Mouse (Mus musculus) thymus, adult 2 months (tissue): ENCODE measurements around the gene Arhgap24. TPM values are rescaled to one million over a fixed set of nuclear protein-coding genes. Genes with fewer than 3 reads are reported as not detected.

Source experiments
- DNase-seq: peaks from one replicate; pipeline ENCODE4 v3.0.0; 2021
- H3K27ac ChIP-seq: fragments of 200-500 bp; 2 replicates; pipeline ENCODE4 v1.5.1; 2012; ENCODE audit warnings: low read length, control low read depth; ENCODE audit not compliant: control insufficient read depth, insufficient read depth
- H3K27me3 ChIP-seq: fragments of 200-500 bp; 2 replicates; pipeline ENCODE4 v1.6.1; 2012; ENCODE audit warnings: mild to moderate bottlenecking, low read length, moderate library complexity, mixed read lengths; ENCODE audit not compliant: control insufficient read depth, insufficient read depth
- H3K36me3 ChIP-seq: fragments of 200-500 bp; 2 replicates; pipeline ENCODE4 v1.6.1; 2012; ENCODE audit warnings: mild to moderate bottlenecking, low read length, moderate library complexity; ENCODE audit not compliant: control insufficient read depth, insufficient read depth
- H3K4me1 ChIP-seq: fragments of 200-500 bp; replicated peaks from 2 replicates; pipeline ENCODE4 v1.6.1; 2012; ENCODE audit warnings: low read length; ENCODE audit not compliant: control insufficient read depth, insufficient read depth
- H3K4me3 ChIP-seq: fragments of 200-500 bp; 2 replicates; pipeline ENCODE4 v1.5.1; 2012; ENCODE audit warnings: mild to moderate bottlenecking, low read length, control low read depth, moderate library complexity; ENCODE audit not compliant: control insufficient read depth, insufficient read depth
- CTCF ChIP-seq: fragments of 200-500 bp; IDR thresholded peaks from 2 replicates; pipeline ENCODE4 v1.5.1; 2012; ENCODE audit warnings: mild to moderate bottlenecking, control low read depth, low read length, moderate library complexity, borderline replicate concordance; ENCODE audit not compliant: control insufficient read depth, poor library complexity, insufficient read depth; ENCODE audit errors: extremely low read depth
- POLR2A ChIP-seq: fragments of 200-500 bp; IDR thresholded peaks from 2 replicates; pipeline ENCODE4 v1.6.1; 2012; ENCODE audit warnings: mild to moderate bottlenecking, low read length, control low read depth, moderate library complexity; ENCODE audit not compliant: control insufficient read depth, poor library complexity, insufficient read depth; ENCODE audit errors: extremely low read depth
- WGBS: fragments of 180-500 bp; shearing (Covaris S2); methylation state at CpG from one replicate; pipeline ENCODE4 v1.1.7; 2018; 5-methylcytosine and 5-hydroxymethylcytosine counted together
- polyA plus RNA-seq: library from polyadenylated mRNA; depleted of rRNA; stranded (reverse); fragments of >200 nt; gene quantifications from 2 replicates; pipeline ENCODE4 v1.2.3, GENCODE M21; 2012

The Arhgap24 gene
- polyA plus RNA-seq, 1 experiment: 4.5 TPM

GRCm38 (mm10) chr5:102452079-102452797, 29.0 kb upstream of the Arhgap24 start:
- WGBS: 86% methylated on average over 7 of the region's 7 CpGs
- H3K27me3 ChIP-seq: no peaks in the 10 kb centered on the region
- no peak for TF ChIP-seq CTCF
- TF ChIP-seq POLR2A: no peak

DNA sequence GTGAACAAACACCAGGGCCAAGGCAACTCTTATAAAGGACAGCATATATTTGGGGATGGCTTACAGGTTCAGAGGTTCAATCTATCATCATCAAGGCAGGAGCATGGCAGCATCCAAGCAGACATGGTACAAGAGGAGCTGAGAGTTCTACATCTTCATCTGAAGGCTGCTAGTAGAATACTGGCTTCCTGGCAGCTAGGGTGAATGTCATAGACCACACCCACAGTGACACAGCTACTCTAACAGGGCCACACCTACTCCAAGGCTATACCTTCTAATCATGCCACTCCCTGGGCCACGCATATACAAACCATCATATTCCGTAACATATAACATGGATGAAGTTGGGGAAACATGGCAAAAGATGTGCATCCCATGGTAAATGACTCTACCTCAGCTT, 27.9 kb upstream of the Arhgap24 start:
- WGBS: 90% methylated on average over 2 of the region's 2 CpGs
- no peak for DNase-seq
- TF ChIP-seq CTCF (no peak), POLR2A (no peak)
- no peak overlapping the region for H3K4me3 ChIP-seq
- no peaks in the 10 kb centered on the region for H3K27me3 ChIP-seq
- no peaks in the 10 kb centered on the region for H3K4me1 ChIP-seq
- no peak overlapping the region for H3K27ac ChIP-seq
- no peaks in the 10 kb centered on the region for H3K36me3 ChIP-seq

More at GRCm38 (mm10) chr5:102452079-102452797, 29.0 kb upstream of the Arhgap24 start:
- no peak for DNase-seq
- no peak overlapping the region for H3K4me3 ChIP-seq
- no peaks in the 10 kb centered on the region for H3K4me1 ChIP-seq
- H3K36me3 ChIP-seq: no peaks in the 10 kb centered on the region
- no peak overlapping the region for H3K27ac ChIP-seq

GRCm38 (mm10) chr5:102455247-102455646, 25.9 kb upstream of the Arhgap24 start:
- Histone ChIP-seq H3K27me3 (no peaks in the 10 kb centered on the region), H3K4me3 (no peak overlapping the region), H3K27ac (no peak overlapping the region), H3K36me3 (no peaks in the 10 kb centered on the region), H3K4me1 (no peaks in the 10 kb centered on the region)
- no peak for DNase-seq
- TF ChIP-seq CTCF (no peak), POLR2A (no peak)
- 86% methylated on average over 2 of the region's 2 CpGs for WGBS

- H3K4me1 ChIP-seq: no peaks in the 10 kb centered on the region
- H3K27ac ChIP-seq: no peak overlapping the region
- H3K36me3 ChIP-seq: no peaks in the 10 kb centered on the region
- 88% methylated on average over 12 of the region's 12 CpGs for WGBS
- no peak overlapping the region for H3K4me3 ChIP-seq
- H3K27me3 ChIP-seq: no peaks in the 10 kb centered on the region
- no peak for DNase-seq
- TF ChIP-seq CTCF: no peak
- TF ChIP-seq POLR2A: no peak
Observed at GRCm38 (mm10) chr5:102460452-102461197, 20.6 kb upstream of the Arhgap24 start.

DNA sequence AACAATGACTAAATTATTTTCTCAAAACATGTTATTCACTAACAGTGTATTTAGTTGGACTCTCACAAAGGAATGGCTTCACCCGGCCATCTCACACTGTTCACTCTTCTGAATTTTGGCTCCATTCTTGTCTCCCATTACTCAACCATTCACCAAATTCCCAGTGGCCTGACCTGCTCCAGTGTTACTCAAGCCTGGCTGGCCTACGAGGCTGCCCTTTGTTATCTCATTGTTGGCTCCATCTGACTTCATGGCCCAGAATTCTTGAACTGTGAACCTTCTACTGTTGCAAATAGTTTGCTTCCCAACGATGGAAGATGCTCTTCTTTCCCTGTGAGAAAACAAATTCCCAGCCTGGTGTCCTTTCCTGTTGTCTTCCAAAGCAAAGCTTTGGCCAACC, 18.2 kb upstream of the Arhgap24 start:
- TF ChIP-seq POLR2A (no peak), CTCF (no peak)
- Histone ChIP-seq H3K27ac (no peak overlapping the region), H3K4me3 (no peak overlapping the region), H3K4me1 (no peaks in the 10 kb centered on the region), H3K27me3 (no peaks in the 10 kb centered on the region), H3K36me3 (no peaks in the 10 kb centered on the region)
- 91% methylated on average over 3 of the region's 3 CpGs for WGBS
- no peak for DNase-seq

DNA sequence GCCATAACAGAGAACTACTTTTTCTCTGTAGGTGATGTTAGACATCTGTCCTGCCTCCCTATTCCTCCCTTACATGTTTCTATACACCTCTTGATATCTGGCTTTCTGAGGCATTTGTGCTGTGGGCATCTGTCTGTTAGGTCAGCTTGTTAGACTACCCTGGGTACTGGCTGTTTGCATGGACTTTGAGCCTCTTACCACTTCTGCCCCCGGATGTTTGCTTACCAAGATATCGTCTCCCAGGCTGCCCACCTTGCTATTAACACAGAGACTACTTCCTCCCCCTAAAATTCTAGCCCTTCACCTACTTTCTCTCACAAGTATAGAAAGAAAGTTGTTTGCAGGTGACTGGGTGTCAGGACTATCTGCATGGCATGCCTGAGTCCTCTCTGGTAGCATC, 15.8 kb upstream of the Arhgap24 start:
- no peak overlapping the region for H3K27ac ChIP-seq
- H3K36me3 ChIP-seq: no peaks in the 10 kb centered on the region
- no peaks in the 10 kb centered on the region for H3K27me3 ChIP-seq
- WGBS: 94% methylated on average over 2 of the region's 2 CpGs
- TF ChIP-seq POLR2A (no peak), CTCF (no peak)
- no peaks in the 10 kb centered on the region for H3K4me1 ChIP-seq
- H3K4me3 ChIP-seq: no peak overlapping the region
- no peak for DNase-seq
